Mouse (Mus musculus): ENCODE measurements at regions not wholly inside any gene's neighbourhood (a gene's known extent, or its start where the extent isn't known, plus 50 kb on each side); places are given as distances from the start of the nearest gene placed in this dataset.

DNA sequence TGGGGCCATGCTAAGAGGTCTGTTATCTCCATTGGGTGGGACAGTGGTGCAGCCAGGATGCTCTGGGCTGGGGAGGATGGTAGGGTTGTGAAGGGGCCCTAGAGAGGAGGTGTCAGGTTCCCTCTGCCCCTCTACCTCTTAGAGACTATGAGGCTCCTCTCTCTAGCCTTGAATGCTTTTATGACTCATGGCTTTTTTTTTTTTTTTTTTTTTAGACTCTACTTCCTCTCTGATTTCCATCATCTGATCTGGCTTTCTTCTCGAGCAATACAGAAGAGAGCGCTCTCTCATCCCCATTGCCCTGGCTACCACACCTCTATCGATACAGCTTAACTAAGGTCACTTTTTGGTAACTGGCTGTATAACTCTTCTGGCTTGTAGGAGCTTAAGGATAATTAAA lies 176.6 kb upstream of the Grik3 start:
- no peak overlapping the region for H3K27ac ChIP-seq (ENCODE audit: insufficient read depth, low read length)
- TF ChIP-seq POLR2A (IDR thresholded peaks at IDR 0.05; ENCODE audit: extremely low read depth, insufficient read depth, low read length) (no peak), CTCF (IDR thresholded peaks at IDR 0.05; ENCODE audit: extremely low read depth, insufficient read depth, low read length) (no peak)
- H3K4me1 ChIP-seq (ENCODE audit: control insufficient read depth, insufficient read depth, low read length), result peaks cover 8% of the 10 kb centered on the region

DNA sequence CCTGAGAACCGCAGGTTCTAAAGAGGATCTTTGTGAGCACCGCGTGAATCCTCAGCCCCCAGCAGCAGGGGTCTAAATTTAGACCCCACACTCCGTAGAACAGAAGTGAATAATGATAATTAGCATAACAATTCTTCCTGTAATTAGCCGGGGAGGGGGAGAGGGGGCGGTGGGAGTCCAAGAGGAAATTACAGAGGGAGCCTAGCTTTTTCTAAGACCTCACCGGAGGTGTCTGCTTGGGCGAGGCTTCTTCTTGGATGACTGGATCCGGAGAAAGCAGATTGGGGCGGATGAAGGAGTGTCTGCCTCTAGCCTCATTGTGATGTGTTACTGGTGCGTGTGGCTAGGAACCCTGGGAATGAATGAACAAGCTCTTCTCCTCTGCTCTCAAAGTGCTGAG lies 177.2 kb upstream of the Grik3 start:
- Histone ChIP-seq H3K4me1 (ENCODE audit: control insufficient read depth, insufficient read depth, low read length) (peaks cover 4% of the 10 kb centered on the region; the same call in 1 of the 2 replicates), H3K27ac (ENCODE audit: insufficient read depth, low read length) (no peak overlapping the region), H3K4me3 (ENCODE audit: insufficient read depth, low read length) (no peak overlapping the region)
- TF ChIP-seq POLR2A (IDR thresholded peaks at IDR 0.05; ENCODE audit: extremely low read depth, insufficient read depth, low read length), result no peak
- TF ChIP-seq CTCF (IDR thresholded peaks at IDR 0.05; ENCODE audit: extremely low read depth, insufficient read depth, low read length), result no peak

More for the DNA sequence above, 176.6 kb upstream of the Grik3 start:
- no peak overlapping the region for H3K4me3 ChIP-seq (ENCODE audit: insufficient read depth, low read length)

DNA sequence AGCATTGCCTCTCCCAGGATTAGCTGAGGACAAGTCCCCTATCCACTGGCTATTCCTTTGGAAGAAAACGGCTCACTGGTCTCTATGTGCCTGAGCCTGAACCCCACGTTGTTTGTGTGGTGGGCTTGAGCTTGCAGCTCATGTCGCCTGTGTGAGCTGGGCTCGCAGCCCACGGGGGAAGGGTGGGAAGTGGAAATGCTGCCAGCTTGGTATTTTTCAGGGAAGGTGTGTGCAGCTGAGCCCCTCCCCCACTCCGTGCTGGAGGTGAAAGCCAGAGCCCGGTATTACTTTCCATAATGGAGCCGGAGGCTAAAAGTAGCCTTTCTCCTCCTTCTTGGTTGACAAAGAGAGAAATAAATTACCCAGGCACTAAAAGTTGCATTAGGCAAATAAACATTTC lies 180.5 kb upstream of the Zc3h12a start:
- Histone ChIP-seq H3K27ac (ENCODE audit: insufficient read depth, low read length) (no peak overlapping the region), H3K4me3 (ENCODE audit: insufficient read depth, low read length) (no peak overlapping the region), H3K4me1 (ENCODE audit: control insufficient read depth, insufficient read depth, low read length) (no peaks in the 10 kb centered on the region; the same call in none of the 2 replicates)
- no peak for TF ChIP-seq CTCF (IDR thresholded peaks at IDR 0.05; ENCODE audit: extremely low read depth, insufficient read depth, low read length)
- TF ChIP-seq POLR2A (IDR thresholded peaks at IDR 0.05; ENCODE audit: extremely low read depth, insufficient read depth, low read length), result no peak

DNA sequence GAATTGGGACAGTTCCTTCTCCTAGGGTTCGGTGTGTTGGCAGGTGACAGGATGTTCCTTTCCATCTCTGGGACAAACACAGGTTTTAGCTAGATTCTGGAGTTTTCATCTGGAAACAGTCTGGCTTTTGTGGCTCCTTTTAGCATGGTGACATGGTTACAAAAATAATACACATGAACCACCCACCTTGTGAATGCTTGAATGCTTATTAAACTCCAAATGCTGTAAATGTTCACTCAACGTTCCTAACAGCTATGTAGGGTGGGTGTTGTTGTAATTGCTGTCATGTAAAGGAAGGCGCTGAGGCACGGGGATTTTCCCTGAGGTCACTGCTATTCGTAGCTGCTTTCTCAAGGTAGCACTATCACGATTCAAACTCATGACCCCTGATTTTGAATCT lies 178.1 kb upstream of the Zc3h12a start:
- Histone ChIP-seq H3K4me3 (ENCODE audit: insufficient read depth, low read length) (no peak overlapping the region), H3K4me1 (ENCODE audit: control insufficient read depth, insufficient read depth, low read length) (peaks cover 1% of the 10 kb centered on the region), H3K27ac (ENCODE audit: insufficient read depth, low read length) (no peak overlapping the region)
- TF ChIP-seq CTCF (IDR thresholded peaks at IDR 0.05; ENCODE audit: extremely low read depth, insufficient read depth, low read length), result no peak
- TF ChIP-seq POLR2A (IDR thresholded peaks at IDR 0.05; ENCODE audit: extremely low read depth, insufficient read depth, low read length), result no peak

DNA sequence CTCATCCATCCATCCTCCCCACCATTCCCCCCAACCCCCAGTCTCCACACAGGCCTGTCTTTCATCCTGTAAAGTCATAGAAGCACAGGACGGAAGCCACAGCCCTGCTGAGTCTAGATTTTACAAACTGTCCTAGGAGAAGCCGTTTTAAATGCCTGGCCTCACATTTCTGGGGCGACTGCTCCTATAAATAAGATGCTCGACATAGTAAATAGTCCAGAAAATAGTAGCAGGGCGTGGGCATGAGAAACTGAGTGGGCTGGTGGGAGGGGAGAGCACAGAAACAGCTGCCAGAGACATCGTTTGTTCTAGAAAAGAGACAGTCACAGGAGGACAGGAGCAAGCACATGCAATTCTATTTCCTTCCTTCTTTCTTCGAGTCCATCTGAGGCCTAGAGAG lies 175.0 kb upstream of the Zc3h12a start:
- no peak overlapping the region for H3K27ac ChIP-seq (ENCODE audit: insufficient read depth, low read length)
- peaks cover 1% of the 10 kb centered on the region for H3K4me1 ChIP-seq (ENCODE audit: control insufficient read depth, insufficient read depth, low read length)

DNA sequence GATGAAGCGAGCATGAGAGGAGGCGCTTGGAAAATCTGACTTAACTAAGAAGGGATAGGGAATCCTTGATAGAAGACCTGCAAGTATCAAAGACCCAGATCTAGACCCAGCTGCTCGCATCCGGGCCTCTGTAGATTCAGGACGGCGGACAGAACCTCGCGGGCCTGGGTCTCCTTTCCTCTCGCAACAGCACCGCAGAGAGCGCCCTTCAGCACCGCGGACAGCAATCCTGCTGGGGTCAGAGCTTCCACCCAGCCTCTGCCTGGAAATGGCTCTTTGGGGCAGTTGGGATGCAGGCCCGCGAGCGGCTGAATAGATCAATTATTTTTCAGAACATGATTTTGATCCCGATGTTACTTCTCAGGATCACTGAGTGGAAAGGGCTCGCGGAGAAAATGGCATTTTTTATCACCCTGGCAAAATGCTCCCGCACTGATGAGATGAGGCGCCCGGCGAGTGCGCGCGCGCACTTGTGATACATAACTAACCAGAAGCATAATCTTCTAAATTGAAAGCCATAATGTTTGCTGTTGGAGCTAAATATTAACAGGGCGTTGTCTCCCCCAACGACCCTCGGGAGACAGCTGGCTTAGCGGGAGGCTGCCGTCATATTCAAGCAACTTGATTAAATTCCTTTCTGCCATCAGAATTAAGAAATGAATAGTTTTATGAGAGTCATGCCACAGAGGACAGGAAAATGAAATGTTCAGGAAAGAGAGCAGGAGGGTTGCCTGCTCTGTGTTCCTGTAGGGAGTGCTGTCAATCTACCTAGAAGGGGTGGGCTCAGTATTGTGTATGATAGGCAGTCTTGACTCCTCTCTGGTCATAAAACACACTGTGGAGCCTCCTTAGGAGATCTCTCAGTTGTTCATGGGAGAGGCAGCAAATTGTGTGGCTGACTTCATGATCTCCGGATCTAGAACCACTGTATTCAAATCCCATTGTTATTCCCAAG lies 173.1 kb upstream of the Zc3h12a start:
- Histone ChIP-seq H3K4me1 (ENCODE audit: control insufficient read depth, insufficient read depth, low read length) (peaks cover 1% of the 10 kb centered on the region), H3K27ac (ENCODE audit: insufficient read depth, low read length) (no peak overlapping the region), H3K4me3 (ENCODE audit: insufficient read depth, low read length) (no peak overlapping the region)
- TF ChIP-seq CTCF (IDR thresholded peaks at IDR 0.05; ENCODE audit: extremely low read depth, insufficient read depth, low read length) (no peak), POLR2A (IDR thresholded peaks at IDR 0.05; ENCODE audit: extremely low read depth, insufficient read depth, low read length) (no peak)

More for the DNA sequence above, 175.0 kb upstream of the Zc3h12a start:
- no peak for TF ChIP-seq POLR2A (IDR thresholded peaks at IDR 0.05; ENCODE audit: extremely low read depth, insufficient read depth, low read length)
- no peak for TF ChIP-seq CTCF (IDR thresholded peaks at IDR 0.05; ENCODE audit: extremely low read depth, insufficient read depth, low read length)
- H3K4me3 ChIP-seq (ENCODE audit: insufficient read depth, low read length), result no peak overlapping the region

DNA sequence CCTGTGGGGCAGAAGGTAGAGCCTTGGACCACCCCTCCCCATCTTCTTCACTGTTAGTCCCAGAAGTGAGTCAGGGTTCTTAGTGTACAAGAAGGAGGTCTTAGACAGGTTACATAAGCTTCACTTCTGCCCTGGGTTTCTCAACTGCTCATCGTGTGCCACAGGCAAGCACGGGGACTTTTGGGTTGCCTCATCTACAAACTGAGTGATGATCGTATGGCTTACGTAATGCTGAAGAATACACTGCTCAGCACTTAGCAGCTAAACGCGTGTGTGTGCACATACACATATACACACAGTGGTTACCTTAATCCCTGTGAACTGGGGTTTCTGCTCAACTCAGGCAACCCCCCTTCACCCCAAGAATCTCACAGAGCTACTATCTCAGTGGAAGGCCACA lies 163.1 kb upstream of the Zc3h12a start:
- Histone ChIP-seq H3K4me3 (ENCODE audit: insufficient read depth, low read length) (no peak overlapping the region), H3K27ac (ENCODE audit: insufficient read depth, low read length) (no peak overlapping the region), H3K4me1 (ENCODE audit: control insufficient read depth, insufficient read depth, low read length) (no peaks in the 10 kb centered on the region; the same call in 1 of the 2 replicates)
- no peak for TF ChIP-seq POLR2A (IDR thresholded peaks at IDR 0.05; ENCODE audit: extremely low read depth, insufficient read depth, low read length)
- no peak for TF ChIP-seq CTCF (IDR thresholded peaks at IDR 0.05; ENCODE audit: extremely low read depth, insufficient read depth, low read length)

DNA sequence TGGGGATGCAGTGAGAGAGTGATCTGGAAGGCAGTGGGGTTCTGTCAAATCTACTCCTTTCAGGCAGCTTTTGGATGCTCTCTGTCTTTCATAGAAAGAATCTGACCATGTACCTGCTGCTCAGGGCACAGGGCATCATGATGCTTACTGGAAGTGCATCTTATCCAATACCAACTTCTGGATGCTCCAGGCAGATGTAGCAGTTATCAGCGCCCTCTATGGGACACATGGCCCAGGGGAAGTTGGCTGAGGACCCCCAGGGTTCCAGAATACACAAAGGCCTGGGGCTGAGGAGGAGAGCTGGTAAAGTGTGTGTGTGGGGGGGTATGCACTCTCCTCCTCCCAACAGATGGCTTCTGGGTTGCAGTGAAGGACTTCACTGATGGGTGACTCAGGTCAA lies 162.1 kb upstream of the Zc3h12a start:
- no peak overlapping the region for H3K4me3 ChIP-seq (ENCODE audit: insufficient read depth, low read length)
- no peaks in the 10 kb centered on the region; the same call in 1 of the 2 replicates for H3K4me1 ChIP-seq (ENCODE audit: control insufficient read depth, insufficient read depth, low read length)
- no peak for TF ChIP-seq POLR2A (IDR thresholded peaks at IDR 0.05; ENCODE audit: extremely low read depth, insufficient read depth, low read length)
- no peak for TF ChIP-seq CTCF (IDR thresholded peaks at IDR 0.05; ENCODE audit: extremely low read depth, insufficient read depth, low read length)
- no peak overlapping the region for H3K27ac ChIP-seq (ENCODE audit: insufficient read depth, low read length)

DNA sequence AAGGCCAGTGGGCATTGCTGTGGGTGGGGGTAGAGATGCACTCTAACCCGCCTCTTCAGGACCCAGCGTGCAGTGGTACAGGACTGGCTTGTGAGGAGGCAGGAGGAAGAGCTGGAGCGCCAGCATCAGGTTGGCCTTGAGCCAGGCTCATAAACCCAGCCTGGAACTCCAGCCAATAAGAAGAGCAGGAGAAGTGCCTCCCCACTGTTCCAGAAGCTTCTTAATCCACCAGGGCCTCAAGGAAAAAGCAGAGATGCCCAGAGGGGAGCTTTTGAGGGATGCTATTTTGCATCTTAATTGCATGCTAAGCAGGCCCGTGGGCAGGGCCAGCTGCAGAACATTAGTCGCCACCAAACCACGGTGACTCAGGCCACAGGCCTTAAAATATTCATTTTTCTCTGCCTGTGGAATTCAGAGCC lies 161.4 kb upstream of the Zc3h12a start:
- Histone ChIP-seq H3K4me3 (ENCODE audit: insufficient read depth, low read length) (no peak overlapping the region), H3K27ac (ENCODE audit: insufficient read depth, low read length) (no peak overlapping the region), H3K4me1 (ENCODE audit: control insufficient read depth, insufficient read depth, low read length) (no peaks in the 10 kb centered on the region; the same call in 1 of the 2 replicates)
- TF ChIP-seq POLR2A (IDR thresholded peaks at IDR 0.05; ENCODE audit: extremely low read depth, insufficient read depth, low read length), result no peak
- no peak for TF ChIP-seq CTCF (IDR thresholded peaks at IDR 0.05; ENCODE audit: extremely low read depth, insufficient read depth, low read length)

DNA sequence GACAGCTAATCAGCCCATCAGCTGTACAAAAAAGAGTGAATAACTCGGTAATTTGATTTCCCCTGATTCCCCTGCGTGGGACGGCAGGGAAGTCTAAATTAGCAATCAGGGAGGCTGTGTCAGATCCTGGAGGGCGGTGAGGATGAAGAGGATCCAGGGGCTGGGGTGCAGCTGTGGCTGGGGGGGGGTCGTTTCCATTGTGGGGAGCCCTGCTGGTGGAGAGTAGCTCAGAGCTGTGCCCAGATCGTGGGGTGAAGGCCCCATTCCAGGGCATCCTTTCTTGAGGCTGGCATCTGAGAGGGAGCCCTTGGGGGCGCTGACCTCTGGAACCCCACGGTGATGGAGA lies 155.3 kb upstream of the Zc3h12a start:
- no peaks in the 10 kb centered on the region for H3K4me1 ChIP-seq (ENCODE audit: control insufficient read depth, insufficient read depth, low read length)
- no peak overlapping the region for H3K4me3 ChIP-seq (ENCODE audit: insufficient read depth, low read length)
- TF ChIP-seq CTCF (IDR thresholded peaks at IDR 0.05; ENCODE audit: extremely low read depth, insufficient read depth, low read length) (no peak), POLR2A (IDR thresholded peaks at IDR 0.05; ENCODE audit: extremely low read depth, insufficient read depth, low read length) (no peak)
- no peak overlapping the region for H3K27ac ChIP-seq (ENCODE audit: insufficient read depth, low read length)

All from cortical plate, adult 2 months (tissue).